In genomic region chr6:86609235-86609634, GRCm38 (mm10) we compare ENCODE assay signal across 17 mouse cellular contexts. TPM values are rescaled to one million over a fixed set of nuclear protein-coding genes. Genes with fewer than 3 reads are reported as not detected.
DNase-seq lines count a peak whose midpoint lies in the region; ATAC-seq and TF ChIP-seq lines count a peak whose summit lies in the region.
"Had no signal": no experiment of that assay in that cellular context is flagged by ENCODE, and none has a peak within 500 bp of the region (broad histone marks: within the 10 kb centered on the region; RNA-seq: fewer than 3 reads in every experiment).

No protein-coding gene starts in this region.

- H3ac ChIP-seq in myocyte (ENCODE audit: control insufficient read depth, insufficient read length), result no peak overlapping the region

- peaks cover 10% of the 10 kb centered on the region; the same call in 1 of the 2 replicates for H3K4me1 ChIP-seq in spleen, adult 2 months (ENCODE audit: control insufficient read depth, insufficient read depth, insufficient read length)
- no peaks in the 10 kb centered on the region; the same call in 1 of the 2 replicates for H3K4me1 ChIP-seq in intestine, embryonic 15.5 days (replicated peaks)
- H3K4me1 ChIP-seq: forebrain, embryonic 13.5 days; hindbrain, embryonic 15.5 days; midbrain, embryonic 13.5 days had no signal

- no peak overlapping the region for H3K9ac ChIP-seq in intestine, embryonic 15.5 days
- H3K9ac ChIP-seq: forebrain, embryonic 13.5 days; hindbrain, embryonic 15.5 days; midbrain, embryonic 13.5 days had no signal

- peak overlapping the region; percentile 35; the same call in 1 of the 2 replicates for H3K27ac ChIP-seq in spleen, adult 2 months (ENCODE audit: insufficient read depth, low read length)
- no peak overlapping the region for H3K27ac ChIP-seq in intestine, embryonic 15.5 days
- H3K27ac ChIP-seq: forebrain, embryonic 13.5 days; hindbrain, embryonic 15.5 days; macrophage; midbrain, embryonic 13.5 days had no signal

- DNase-seq in spleen, adult 2 months (ENCODE audit: low read depth in 1 of 2, low spot score in 2 of 2), result no peak
- DNase-seq in spleen, postnatal 14 days (ENCODE audit: low spot score in 2 of 2), result no peak
- DNase-seq in layer of hippocampus, postnatal 25 days (ENCODE audit: extremely low spot score in 1 of 2, low spot score in 1 of 2), result no peak
- DNase-seq in frontal cortex, postnatal 25 days (ENCODE audit: low spot score in 2 of 2), result no peak
- DNase-seq in right cerebral cortex, postnatal 10 days (ENCODE audit: low spot score in 2 of 2), result no peak
- DNase-seq: cerebellum, postnatal 14 days; gastrocnemius, postnatal 36 days; heart, postnatal 14 days; right cerebral cortex, adult 18-20 months had no signal

- 79% methylated on average over 6 of the region's 6 CpGs for WGBS in spleen, adult 2 months
- WGBS in intestine, embryonic 15.5 days, result 89% methylated on average over 6 of the region's 6 CpGs

- H3K27me3 ChIP-seq in spleen, adult 2 months (ENCODE audit: control insufficient read depth, insufficient read depth, low read length), result no peaks in the 10 kb centered on the region
- H3K27me3 ChIP-seq in intestine, embryonic 15.5 days (replicated peaks), result no peaks in the 10 kb centered on the region
- no peaks in the 10 kb centered on the region for H3K27me3 ChIP-seq in myocyte (ENCODE audit: control insufficient read depth, insufficient read depth, insufficient read length)
- H3K27me3 ChIP-seq: forebrain, embryonic 13.5 days; hindbrain, embryonic 15.5 days; midbrain, embryonic 13.5 days had no signal

- H3K36me3 ChIP-seq in spleen, adult 2 months (ENCODE audit: control insufficient read depth, insufficient read depth, low read length), result no peaks in the 10 kb centered on the region
- no peaks in the 10 kb centered on the region for H3K36me3 ChIP-seq in intestine, embryonic 15.5 days
- no peaks in the 10 kb centered on the region for H3K36me3 ChIP-seq in myocyte (ENCODE audit: control insufficient read depth, insufficient read depth)
- H3K36me3 ChIP-seq: hindbrain, embryonic 15.5 days; midbrain, embryonic 13.5 days had no signal

- H3K9me3 ChIP-seq in intestine, embryonic 15.5 days, result no peaks in the 10 kb centered on the region
- H3K9me3 ChIP-seq: forebrain, embryonic 13.5 days; hindbrain, embryonic 15.5 days; midbrain, embryonic 13.5 days had no signal

- 0 out of 2 replicates have a peak, but pooled peaks have one; percentile 24 for ATAC-seq in intestine, embryonic 15.5 days
- ATAC-seq: forebrain, embryonic 13.5 days; midbrain, embryonic 13.5 days had no signal

- H3K4me2 ChIP-seq in intestine, embryonic 15.5 days (replicated peaks), result no peak overlapping the region
- no peak overlapping the region for H3K4me2 ChIP-seq in myocyte (ENCODE audit: low read depth)
- H3K4me2 ChIP-seq: forebrain, embryonic 13.5 days; heart, embryonic 11.5 days; hindbrain, embryonic 15.5 days; midbrain, embryonic 13.5 days had no signal

- no peak for TF ChIP-seq CTCF in spleen, adult 2 months (IDR thresholded peaks at IDR 0.05; ENCODE audit: extremely low read depth, insufficient read depth, insufficient read length, insufficient replicate concordance)

- H3K4me3 ChIP-seq in spleen, adult 2 months (ENCODE audit: extremely low read depth, insufficient read depth, insufficient read length), result no peak overlapping the region
- no peak overlapping the region for H3K4me3 ChIP-seq in intestine, embryonic 15.5 days (replicated peaks)
- H3K4me3 ChIP-seq in myocyte, result no peak overlapping the region
- H3K4me3 ChIP-seq: forebrain, embryonic 13.5 days; hindbrain, embryonic 15.5 days; midbrain, embryonic 13.5 days had no signal

- H3K79me2 ChIP-seq in myocyte (ENCODE audit: control insufficient read depth, insufficient read depth), result no peaks in the 10 kb centered on the region

- TF ChIP-seq POLR2A in spleen, adult 2 months (IDR thresholded peaks at IDR 0.05; ENCODE audit: low read depth, low read length), result no peak
- TF ChIP-seq POLR2A in myocyte (IDR thresholded peaks at IDR 0.05; ENCODE audit: insufficient read length, low read depth), result no peak

TF ChIP-seq in myocyte, 11 proteins besides CTCF, POLR2A, EP300 and RAD21:
- TF ChIP-seq TCF3 (IDR thresholded peaks at IDR 0.05; ENCODE audit: insufficient read length, low read depth) (no peak), E2F4 (IDR thresholded peaks at IDR 0.05; ENCODE audit: insufficient read depth) (no peak), CEBPB (IDR thresholded peaks at IDR 0.05; ENCODE audit: insufficient read depth, poor library complexity, severe bottlenecking) (peak; percentile 45; the same call in 1 of the 2 replicates)

RNA-seq across cellular contexts. Expression of gene Asprv1, which starts 18.7 kb away (rescaled TPM):
- polyA plus RNA-seq in spleen, adult 2 months (2012; rRNA removed), result 2.5 and 3.2 TPM in 2 replicates
- 0.66 and 1.2 TPM in 2 replicates for polyA plus RNA-seq in intestine, embryonic 15.5 days (2015; fragmentation: Nextera tagmentation; extraction: Ambion mirVana)
- 0.34 TPM for polyA plus RNA-seq in myocyte (2012; fragmentation: generic; extraction: Trizol)
- total RNA-seq in layer of hippocampus, postnatal 25 days (2021), result 1 to 10 TPM; 1.4 to 1.5 TPM
- total RNA-seq: gastrocnemius, postnatal 36 days; MEL had no signal
- polyA plus RNA-seq: heart, embryonic 11.5 days had no signal

RNA-seq across cellular contexts. Expression of gene Mxd1, which starts 59.7 kb away (rescaled TPM):
- polyA plus RNA-seq in spleen, adult 2 months (2012; rRNA removed), result 21.6 and 24.0 TPM in 2 replicates
- 13.8 and 14.7 TPM in 2 replicates for polyA plus RNA-seq in intestine, embryonic 15.5 days (2015; fragmentation: Nextera tagmentation; extraction: Ambion mirVana)
- polyA plus RNA-seq in myocyte (2012; fragmentation: generic; extraction: Trizol), result 2.9 TPM
- total RNA-seq in layer of hippocampus, postnatal 25 days (2021), result 10 to 100 TPM; 19.2 to 21.2 TPM
